23 mouse cellular contexts compared by ENCODE assay signal in the genomic region with DNA sequence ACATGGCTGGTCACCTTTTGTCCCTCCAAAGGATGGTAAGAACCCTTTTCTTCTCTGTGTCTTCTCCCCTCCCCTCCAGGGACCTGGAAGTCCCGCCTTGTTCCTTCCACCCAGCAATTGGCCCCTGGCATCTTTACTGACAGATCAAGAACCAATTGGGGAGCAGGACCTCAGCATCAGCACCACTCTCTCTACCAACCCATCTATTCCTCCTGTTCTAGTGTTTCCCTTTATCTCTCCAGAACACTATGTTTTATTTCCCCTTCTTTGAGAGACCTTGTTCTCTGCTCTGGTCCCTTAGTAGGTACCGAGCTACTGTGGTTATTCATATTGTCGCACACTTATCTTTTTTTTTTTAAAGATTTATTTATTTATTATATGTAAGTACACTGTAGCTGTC. TPM values are rescaled to one million over a fixed set of nuclear protein-coding genes. Genes with fewer than 3 reads are reported as not detected.
DNase-seq lines count a peak whose midpoint lies in the region; ATAC-seq and TF ChIP-seq lines count a peak whose summit lies in the region.
"Had no signal": no experiment of that assay in that cellular context is flagged by ENCODE, and none has a peak within 500 bp of the region (broad histone marks: within the 10 kb centered on the region; RNA-seq: fewer than 3 reads in every experiment).

No protein-coding gene starts in this region.

- WGBS in forebrain, embryonic 14.5 days, result 91% methylated on average over 3 of the region's 3 CpGs
- 93% methylated on average over 3 of the region's 3 CpGs for WGBS in forebrain, postnatal 0 days

- H3K4me3 ChIP-seq in forebrain, embryonic 14.5 days (ENCODE audit: low read depth, low read length), result no peak overlapping the region
- H3K4me3 ChIP-seq in forebrain, postnatal 0 days (ENCODE audit: low read depth, low read length), result no peak overlapping the region
- no peak overlapping the region for H3K4me3 ChIP-seq in MEL (ENCODE audit: control insufficient read depth in 1 of 2, insufficient read depth in 1 of 2, low read depth in 2 of 2, low read length in 2 of 2)
- H3K4me3 ChIP-seq: embryonic facial prominence, embryonic 13.5 days; embryonic facial prominence, embryonic 15.5 days; erythroblast, embryonic 14.5 days; forebrain, embryonic 13.5 days had no signal

- peak; percentile 49 to 53 for TF ChIP-seq EP300 in MEL (IDR thresholded peaks at IDR 0.05; ENCODE audit: low read depth in 1 of 2, low read length in 2 of 2)

- no peak for TF ChIP-seq RAD21 in MEL (IDR thresholded peaks at IDR 0.05; ENCODE audit: low read depth, low read length)

- no peak overlapping the region for H3K27ac ChIP-seq in forebrain, embryonic 14.5 days (ENCODE audit: low read depth, low read length)
- H3K27ac ChIP-seq in forebrain, postnatal 0 days (ENCODE audit: low read depth, low read length), result no peak overlapping the region
- no peak overlapping the region; the same call in 1 of the 2 replicates for H3K27ac ChIP-seq in MEL (ENCODE audit: control insufficient read depth, low read depth, low read length)
- H3K27ac ChIP-seq: embryonic facial prominence, embryonic 13.5 days; embryonic facial prominence, embryonic 15.5 days had no signal

- TF ChIP-seq CTCF in forebrain, postnatal 0 days (IDR thresholded peaks at IDR 0.05; ENCODE audit: low read depth), result no peak
- TF ChIP-seq CTCF in MEL (IDR thresholded peaks at IDR 0.05 in 2 of 3, conservative IDR thresholded peaks at IDR 0.05 in 1 of 3; ENCODE audit: control insufficient read depth in 1 of 3, insufficient read depth in 1 of 3, low read depth in 2 of 3, low read length in 3 of 3, poor library complexity in 1 of 3, severe bottlenecking in 1 of 3), result no peak
- no peak for TF ChIP-seq CTCF in brain, embryonic 14.5 days (IDR thresholded peaks at IDR 0.05; ENCODE audit: borderline replicate concordance, extremely low read depth, insufficient read depth, insufficient read length)

- peaks cover 8% of the 10 kb centered on the region for H3K4me1 ChIP-seq in forebrain, embryonic 14.5 days (ENCODE audit: control insufficient read depth, insufficient read depth, low read length)
- H3K4me1 ChIP-seq in forebrain, postnatal 0 days (ENCODE audit: insufficient read depth), result no peaks in the 10 kb centered on the region
- peaks cover 0 to 20% of the 10 kb centered on the region in 2 experiments; a peak in 2 of 4 replicates for H3K4me1 ChIP-seq in MEL (ENCODE audit: control insufficient read depth in 1 of 2, insufficient read depth in 2 of 2, low read length in 2 of 2)
- H3K4me1 ChIP-seq: embryonic facial prominence, embryonic 15.5 days had no signal

- no peaks in the 10 kb centered on the region for H3K27me3 ChIP-seq in forebrain, embryonic 14.5 days (replicated peaks; ENCODE audit: control insufficient read depth, insufficient read depth, low read length)
- H3K27me3 ChIP-seq in forebrain, postnatal 0 days (ENCODE audit: insufficient read depth, low read length), result no peaks in the 10 kb centered on the region
- no peaks in the 10 kb centered on the region for H3K27me3 ChIP-seq in MEL (ENCODE audit: control insufficient read depth in 1 of 2, insufficient read depth in 2 of 2, low read length in 2 of 2)
- H3K27me3 ChIP-seq: embryonic facial prominence, embryonic 13.5 days; embryonic facial prominence, embryonic 15.5 days; forebrain, embryonic 13.5 days had no signal

- no peak for TF ChIP-seq POLR2A in MEL (IDR thresholded peaks at IDR 0.05; ENCODE audit: control insufficient read depth in 1 of 2, insufficient read depth in 1 of 2, low read depth in 1 of 2, low read length in 2 of 2, poor library complexity in 1 of 2)
- TF ChIP-seq POLR2A in brain, embryonic 14.5 days (IDR thresholded peaks at IDR 0.05; ENCODE audit: borderline replicate concordance, extremely low read depth, insufficient read depth, insufficient read length, poor library complexity, severe bottlenecking), result no peak

- H3K36me3 ChIP-seq in forebrain, embryonic 14.5 days (ENCODE audit: control insufficient read depth, insufficient read depth, low read length), result no peaks in the 10 kb centered on the region
- no peaks in the 10 kb centered on the region for H3K36me3 ChIP-seq in forebrain, postnatal 0 days (ENCODE audit: insufficient read depth)
- H3K36me3 ChIP-seq in MEL (ENCODE audit: control insufficient read depth in 1 of 2, insufficient read depth in 2 of 2, low read length in 2 of 2), result peaks cover 0 to 6% of the 10 kb centered on the region in 2 experiments; a peak in 2 of 4 replicates
- H3K36me3 ChIP-seq: embryonic facial prominence, embryonic 13.5 days; embryonic facial prominence, embryonic 15.5 days had no signal

- no peaks in the 10 kb centered on the region for H3K79me2 ChIP-seq in MEL (ENCODE audit: control insufficient read depth, insufficient read depth, low read length, poor library complexity)

- DNase-seq in forebrain, embryonic 14.5 days (ENCODE audit: low spot score), result peak; percentile 31
- no peak for DNase-seq in forebrain, postnatal 0 days
- peak; percentile 85 for DNase-seq in MEL (ENCODE audit: low read depth, low spot score)
- DNase-seq in MEL-GATA-1-ER (ENCODE audit: extremely low read depth, low read depth), result peak; percentile 83
- DNase-seq in brain, embryonic 14.5 days (ENCODE audit: low read depth), result peak; percentile 52
- no peak for DNase-seq in frontal cortex, postnatal 25 days (ENCODE audit: low spot score in 2 of 2)
- no peak for DNase-seq in gastrocnemius, postnatal 4 days (ENCODE audit: low spot score in 2 of 2)
- DNase-seq: adrenal gland, adult 8-10 months; adrenal gland, postnatal 14 days; adrenal gland, postnatal 36 days; cerebellum, adult 11 months; cerebellum, adult 18-20 months; cerebellum, adult 8-10 months; cerebellum, adult 9-11 months; cerebellum, postnatal 14 days; cerebellum, postnatal 36 days; embryo, embryonic 11 days had no signal

- H3K9ac ChIP-seq in forebrain, embryonic 14.5 days (ENCODE audit: low read length), result no peak overlapping the region
- H3K9ac ChIP-seq in forebrain, postnatal 0 days, result no peak overlapping the region
- no peak overlapping the region for H3K9ac ChIP-seq in MEL (ENCODE audit: control insufficient read depth, low read depth, low read length, poor library complexity, severe bottlenecking)
- H3K9ac ChIP-seq: embryonic facial prominence, embryonic 13.5 days; embryonic facial prominence, embryonic 15.5 days; forebrain, embryonic 13.5 days had no signal

- H3K4me2 ChIP-seq in forebrain, embryonic 14.5 days (ENCODE audit: low read length), result no peak overlapping the region
- H3K4me2 ChIP-seq in forebrain, postnatal 0 days (ENCODE audit: low read depth), result no peak overlapping the region
- H3K4me2 ChIP-seq: embryonic facial prominence, embryonic 13.5 days; embryonic facial prominence, embryonic 15.5 days; forebrain, embryonic 13.5 days had no signal

- no peak for ATAC-seq in forebrain, embryonic 14.5 days
- ATAC-seq in forebrain, postnatal 0 days, result no peak
- ATAC-seq: activated CD4-positive, CD25-positive, alpha-beta regulatory T cell, adult 4 months had no signal

- H3K9me3 ChIP-seq in forebrain, embryonic 14.5 days (replicated peaks; ENCODE audit: control insufficient read depth, low read length), result no peaks in the 10 kb centered on the region
- no peaks in the 10 kb centered on the region for H3K9me3 ChIP-seq in forebrain, postnatal 0 days (ENCODE audit: low read length)
- no peaks in the 10 kb centered on the region for H3K9me3 ChIP-seq in MEL (replicated peaks; ENCODE audit: insufficient read depth, low read length)
- H3K9me3 ChIP-seq: embryonic facial prominence, embryonic 13.5 days; embryonic facial prominence, embryonic 15.5 days; forebrain, embryonic 13.5 days had no signal

TF ChIP-seq in MEL, 35 proteins besides CTCF, POLR2A, EP300 and RAD21 (continues in another document):
- TF ChIP-seq MAFK (IDR thresholded peaks at IDR 0.05; ENCODE audit: borderline replicate concordance, low read depth, low read length), result no peak
- no peak for TF ChIP-seq MAZ (IDR thresholded peaks at IDR 0.05; ENCODE audit: low read depth, low read length)
- TF ChIP-seq SMC3 (IDR thresholded peaks at IDR 0.05; ENCODE audit: low read depth, low read length), result no peak
- TF ChIP-seq BHLHE40 (IDR thresholded peaks at IDR 0.05; ENCODE audit: borderline replicate concordance, low read depth, low read length), result no peak
- peak; percentile 15; the same call in 1 of the 2 replicates for TF ChIP-seq MYC (IDR thresholded peaks at IDR 0.05; ENCODE audit: low read depth, low read length)
- no peak for TF ChIP-seq USF1 (IDR thresholded peaks at IDR 0.05; ENCODE audit: low read depth, low read length)
- TF ChIP-seq HCFC1 (IDR thresholded peaks at IDR 0.05; ENCODE audit: low read depth, low read length), result no peak
- TF ChIP-seq NRF1 (IDR thresholded peaks at IDR 0.05; ENCODE audit: insufficient read depth, low read depth, low read length, poor library complexity, severe bottlenecking), result no peak
- TF ChIP-seq POLR2AphosphoS2 (IDR thresholded peaks at IDR 0.05; ENCODE audit: low read length), result no peak
- no peak for TF ChIP-seq ZKSCAN1 (IDR thresholded peaks at IDR 0.05; ENCODE audit: low read depth, low read length)
- no peak for TF ChIP-seq GABPA (IDR thresholded peaks at IDR 0.05; ENCODE audit: low read depth, low read length)
- TF ChIP-seq RCOR1 (IDR thresholded peaks at IDR 0.05; ENCODE audit: low read depth, low read length), result 0 out of 2 replicates have a peak, but pooled peaks have one; percentile 59
- no peak for TF ChIP-seq UBTF (IDR thresholded peaks at IDR 0.05; ENCODE audit: borderline replicate concordance, insufficient read depth, low read depth, low read length)

RNA-seq across cellular contexts. Expression of a gene that starts 15.2 kb away (rescaled TPM):
- polyA plus RNA-seq in forebrain, embryonic 14.5 days (2014; fragmentation: Nextera tagmentation; extraction: Ambion mirVana), result 9.0 and 10.4 TPM in 2 replicates
- total RNA-seq in forebrain, postnatal 0 days (2014; rRNA removed), result 27.8 and 29.9 TPM in 2 replicates
- polyA plus RNA-seq in forebrain, postnatal 0 days (2015; fragmentation: Nextera tagmentation; extraction: Ambion mirVana), result 13.9 and 14.9 TPM in 2 replicates
- total RNA-seq in MEL (2012; rRNA removed), result 17.4 and 19.9 TPM in 2 replicates
- 10 to 100 TPM in 1 of 2 experiments, not detected in 1; 17.8 TPM for polyA plus RNA-seq in MEL (2012; ENCODE audit: insufficient read depth in 1 of 2, insufficient read length in 2 of 2, low read depth in 1 of 2, low replicate concordance in 2 of 2, missing spikeins in 1 of 2)
- polyA plus RNA-seq in brain, embryonic 14.5 days (2012; rRNA removed), result 22.1 and 26.4 TPM in 2 replicates
- total RNA-seq in gastrocnemius, postnatal 4 days (2021), result 10 to 100 TPM; 16.1 to 18.3 TPM

RNA-seq across cellular contexts. Expression of a gene that starts 52.7 kb away (rescaled TPM):
- 3.0 and 3.5 TPM in 2 replicates for polyA plus RNA-seq in forebrain, embryonic 14.5 days (2014; fragmentation: Nextera tagmentation; extraction: Ambion mirVana)
- total RNA-seq in forebrain, postnatal 0 days (2014; rRNA removed), result 26.1 and 27.6 TPM in 2 replicates
- 2.7 and 3.0 TPM in 2 replicates for polyA plus RNA-seq in forebrain, postnatal 0 days (2015; fragmentation: Nextera tagmentation; extraction: Ambion mirVana)
- total RNA-seq in MEL (2012; rRNA removed), result not detected in 2 replicates
- under 1 TPM in 1 of 2 experiments, not detected in 1; 0.18 TPM for polyA plus RNA-seq in MEL (2012; ENCODE audit: insufficient read depth in 1 of 2, insufficient read length in 2 of 2, low read depth in 1 of 2, low replicate concordance in 2 of 2, missing spikeins in 1 of 2)
- 13.5 and 15.6 TPM in 2 replicates for polyA plus RNA-seq in brain, embryonic 14.5 days (2012; rRNA removed)
- total RNA-seq in gastrocnemius, postnatal 4 days (2021), result under 1 TPM; 0.13 to 0.15 TPM
- total RNA-seq: gastrocnemius, adult 18-20 months had no signal
- polyA plus RNA-seq: erythroblast, embryonic 14.5 days had no signal

Comparison
In these comparisons a context has a peak if more than half of its experiments do, and no peak if none do; other contexts are left out.
1. DNase-seq: peak in forebrain, embryonic 14.5 days (single experiment), MEL (single experiment), MEL-GATA-1-ER (single experiment) and brain, embryonic 14.5 days (single experiment); none in forebrain, postnatal 0 days (single experiment), frontal cortex, postnatal 25 days (0 of 2) and gastrocnemius, postnatal 4 days (0 of 2).